Mouse (Mus musculus): Measurements from ENCODE around the gene Ccnl1.

DNA sequence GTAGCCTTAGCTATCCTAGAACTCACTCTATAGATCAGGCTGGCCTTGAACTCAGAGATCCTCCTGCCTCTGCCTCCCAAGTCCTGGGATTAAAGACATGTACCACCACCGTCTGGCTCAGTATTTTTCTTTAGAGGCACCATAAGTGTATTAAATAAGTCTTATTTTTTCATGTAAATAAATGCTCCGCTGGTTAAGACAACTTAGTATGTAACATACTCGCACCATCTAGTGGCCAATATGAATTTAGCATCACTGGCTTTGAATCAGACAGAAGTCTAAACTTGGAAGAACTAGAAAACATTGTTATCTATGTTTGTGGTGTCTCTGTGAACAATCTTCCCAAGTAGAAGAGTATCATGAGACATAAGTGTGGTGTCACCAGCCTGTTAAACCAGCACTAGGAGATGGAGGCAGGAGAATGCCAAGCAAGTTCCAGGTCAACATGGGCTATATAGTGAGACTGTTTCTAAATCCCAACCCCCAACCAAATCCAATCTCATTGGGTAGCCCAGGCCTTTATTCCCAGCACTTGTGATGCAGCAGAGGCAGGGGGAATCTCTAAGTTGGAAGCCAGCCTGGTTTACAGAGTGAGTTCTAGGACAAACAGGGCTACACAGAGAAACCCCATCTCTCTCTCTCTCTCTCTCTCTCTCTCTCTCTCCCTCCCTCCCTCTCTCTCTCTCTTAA lies 33.1 kb upstream of the Ccnl1 start:
- TF ChIP-seq ZC3H11A (IDR thresholded peaks at IDR 0.05; ENCODE audit: low read depth, low read length) (peak; percentile 82), CTCF (IDR thresholded peaks at IDR 0.05 in 2 of 3, conservative IDR thresholded peaks at IDR 0.05 in 1 of 3; ENCODE audit: control insufficient read depth in 1 of 3, insufficient read depth in 1 of 3, low read depth in 2 of 3, low read length in 3 of 3, poor library complexity in 1 of 3, severe bottlenecking in 1 of 3) (peak in 2 of 3 experiments; percentile 73 to 86; a peak in 4 of 6 replicates)
